Mouse (Mus musculus): ENCODE results near the gene Pxmp2. TPM values are rescaled to one million over a fixed set of nuclear protein-coding genes. Genes with fewer than 3 reads are reported as not detected.

The Pxmp2 gene
- polyA plus RNA-seq, 1 experiment: 4.0 TPM

GRCm38 (mm10) chr5:110270242-110270641 is 15.7 kb downstream of the Pxmp2 start:
- peak overlapping the region; percentile 54 for H3ac ChIP-seq (ENCODE audit: control insufficient read depth, insufficient read length)
- no peaks in the 10 kb centered on the region for H3K27me3 ChIP-seq (ENCODE audit: control insufficient read depth, insufficient read depth, insufficient read length)
- H3K4me2 ChIP-seq (ENCODE audit: low read depth): no peak overlapping the region
- peaks cover 12% of the 10 kb centered on the region for H3K36me3 ChIP-seq (ENCODE audit: control insufficient read depth, insufficient read depth)
- peaks cover 29% of the 10 kb centered on the region for H3K79me2 ChIP-seq (ENCODE audit: control insufficient read depth, insufficient read depth)
- TF ChIP-seq TCF3 (IDR thresholded peaks at IDR 0.05; ENCODE audit: insufficient read length, low read depth) (no peak), POLR2A (IDR thresholded peaks at IDR 0.05; ENCODE audit: insufficient read length, low read depth) (no peak), USF1 (IDR thresholded peaks at IDR 0.05; ENCODE audit: low read depth) (no peak)
- peak overlapping the region; percentile 89 for H3K4me3 ChIP-seq

GRCm38 (mm10) chr5:110269141-110270101 is 16.6 kb downstream of the Pxmp2 start, which contains the start of gene Pgam5:
TSS of gene Pgam5 (minus strand) at chr5:110269913.
- Histone ChIP-seq H3ac (ENCODE audit: control insufficient read depth, insufficient read length) (peak within 1 kb of the TSS; percentile 54), H3K4me3 (peak within 1 kb of the TSS; percentile 89), H3K36me3 (ENCODE audit: control insufficient read depth, insufficient read depth) (peaks cover 19% of the 10 kb centered on the region), H3K27me3 (ENCODE audit: control insufficient read depth, insufficient read depth, insufficient read length) (no peaks in the 10 kb centered on the region), H3K79me2 (ENCODE audit: control insufficient read depth, insufficient read depth) (peaks cover 29% of the 10 kb centered on the region), H3K4me2 (ENCODE audit: low read depth) (peak within 1 kb of the TSS; percentile 95)
- TF ChIP-seq TCF12 (IDR thresholded peaks at IDR 0.05; ENCODE audit: insufficient read depth, poor library complexity, severe bottlenecking): no peak
- TF ChIP-seq MYOG (IDR thresholded peaks at IDR 0.05; ENCODE audit: control insufficient read depth in 1 of 3, insufficient read depth in 1 of 3, insufficient read length in 2 of 3, low read depth in 2 of 3): peak in 1 of 3 experiments; percentile 69
- TF ChIP-seq CEBPB (IDR thresholded peaks at IDR 0.05; ENCODE audit: insufficient read depth, poor library complexity, severe bottlenecking): no peak
- TF ChIP-seq POLR2AphosphoS2 (IDR thresholded peaks at IDR 0.05; ENCODE audit: insufficient read length, low read depth): peak; percentile 92
- TF ChIP-seq E2F4 (IDR thresholded peaks at IDR 0.05; ENCODE audit: insufficient read depth): no peak
- peak in 1 of 3 experiments; percentile 30 for TF ChIP-seq MYOD1 (IDR thresholded peaks at IDR 0.05; ENCODE audit: control insufficient read depth in 1 of 3, insufficient read length in 2 of 3, low read depth in 2 of 3)
- peak; percentile 89 for TF ChIP-seq POLR2A (IDR thresholded peaks at IDR 0.05; ENCODE audit: insufficient read length, low read depth)
- TF ChIP-seq REST (IDR thresholded peaks at IDR 0.05; ENCODE audit: insufficient read depth, insufficient read length): no peak
- TF ChIP-seq TCF3 (IDR thresholded peaks at IDR 0.05; ENCODE audit: insufficient read length, low read depth): no peak
- TF ChIP-seq USF1 (IDR thresholded peaks at IDR 0.05; ENCODE audit: low read depth): no peak
- TF ChIP-seq MAX (IDR thresholded peaks at IDR 0.05; ENCODE audit: low read depth): no peak
- peak; percentile 45 for TF ChIP-seq SRF (IDR thresholded peaks at IDR 0.05; ENCODE audit: control insufficient read depth, insufficient read length, low read depth)

GRCm38 (mm10) chr5:110266941-110267340 is 19.0 kb downstream of the Pxmp2 start:
- TF ChIP-seq MYOD1 (IDR thresholded peaks at IDR 0.05; ENCODE audit: control insufficient read depth in 1 of 3, insufficient read length in 2 of 3, low read depth in 2 of 3) (no peak), CEBPB (IDR thresholded peaks at IDR 0.05; ENCODE audit: insufficient read depth, poor library complexity, severe bottlenecking) (no peak), SRF (IDR thresholded peaks at IDR 0.05; ENCODE audit: control insufficient read depth, insufficient read length, low read depth) (no peak), REST (IDR thresholded peaks at IDR 0.05; ENCODE audit: insufficient read depth, insufficient read length) (no peak), MAX (IDR thresholded peaks at IDR 0.05; ENCODE audit: low read depth) (no peak), TCF3 (IDR thresholded peaks at IDR 0.05; ENCODE audit: insufficient read length, low read depth) (no peak), TCF12 (IDR thresholded peaks at IDR 0.05; ENCODE audit: insufficient read depth, poor library complexity, severe bottlenecking) (no peak), POLR2A (IDR thresholded peaks at IDR 0.05; ENCODE audit: insufficient read length, low read depth) (no peak), MYOG (IDR thresholded peaks at IDR 0.05; ENCODE audit: control insufficient read depth in 1 of 3, insufficient read depth in 1 of 3, insufficient read length in 2 of 3, low read depth in 2 of 3) (no peak), USF1 (IDR thresholded peaks at IDR 0.05; ENCODE audit: low read depth) (no peak), POLR2AphosphoS2 (IDR thresholded peaks at IDR 0.05; ENCODE audit: insufficient read length, low read depth) (no peak), E2F4 (IDR thresholded peaks at IDR 0.05; ENCODE audit: insufficient read depth) (no peak)
- no peak overlapping the region for H3ac ChIP-seq (ENCODE audit: control insufficient read depth, insufficient read length)
- peaks cover 29% of the 10 kb centered on the region for H3K79me2 ChIP-seq (ENCODE audit: control insufficient read depth, insufficient read depth)
- no peaks in the 10 kb centered on the region for H3K27me3 ChIP-seq (ENCODE audit: control insufficient read depth, insufficient read depth, insufficient read length)
- H3K4me2 ChIP-seq (ENCODE audit: low read depth): no peak overlapping the region
- H3K4me3 ChIP-seq: no peak overlapping the region
- H3K36me3 ChIP-seq (ENCODE audit: control insufficient read depth, insufficient read depth): peaks cover 26% of the 10 kb centered on the region

- TF ChIP-seq MYOD1 (IDR thresholded peaks at IDR 0.05; ENCODE audit: control insufficient read depth in 1 of 3, insufficient read length in 2 of 3, low read depth in 2 of 3): no peak
- TF ChIP-seq TCF12 (IDR thresholded peaks at IDR 0.05; ENCODE audit: insufficient read depth, poor library complexity, severe bottlenecking): no peak
- no peak for TF ChIP-seq TCF3 (IDR thresholded peaks at IDR 0.05; ENCODE audit: insufficient read length, low read depth)
- TF ChIP-seq POLR2AphosphoS2 (IDR thresholded peaks at IDR 0.05; ENCODE audit: insufficient read length, low read depth): no peak
- TF ChIP-seq MAX (IDR thresholded peaks at IDR 0.05; ENCODE audit: low read depth): no peak
- no peak for TF ChIP-seq E2F4 (IDR thresholded peaks at IDR 0.05; ENCODE audit: insufficient read depth)
- TF ChIP-seq REST (IDR thresholded peaks at IDR 0.05; ENCODE audit: insufficient read depth, insufficient read length): no peak
- no peak for TF ChIP-seq MYOG (IDR thresholded peaks at IDR 0.05; ENCODE audit: control insufficient read depth in 1 of 3, insufficient read depth in 1 of 3, insufficient read length in 2 of 3, low read depth in 2 of 3)
- no peak for TF ChIP-seq CEBPB (IDR thresholded peaks at IDR 0.05; ENCODE audit: insufficient read depth, poor library complexity, severe bottlenecking)
- no peak for TF ChIP-seq USF1 (IDR thresholded peaks at IDR 0.05; ENCODE audit: low read depth)
- TF ChIP-seq SRF (IDR thresholded peaks at IDR 0.05; ENCODE audit: control insufficient read depth, insufficient read length, low read depth): no peak
- Histone ChIP-seq H3K36me3 (ENCODE audit: control insufficient read depth, insufficient read depth) (peaks cover 60% of the 10 kb centered on the region), H3K79me2 (ENCODE audit: control insufficient read depth, insufficient read depth) (no peaks in the 10 kb centered on the region), H3K4me2 (ENCODE audit: low read depth) (no peak overlapping the region), H3ac (ENCODE audit: control insufficient read depth, insufficient read length) (no peak overlapping the region), H3K4me3 (no peak overlapping the region), H3K27me3 (ENCODE audit: control insufficient read depth, insufficient read depth, insufficient read length) (no peaks in the 10 kb centered on the region)
These were observed 41.9 kb downstream of the Pxmp2 start for GRCm38 (mm10) chr5:110244091-110244490.
